8 mouse cellular contexts compared by ENCODE assay signal in the genomic region with DNA sequence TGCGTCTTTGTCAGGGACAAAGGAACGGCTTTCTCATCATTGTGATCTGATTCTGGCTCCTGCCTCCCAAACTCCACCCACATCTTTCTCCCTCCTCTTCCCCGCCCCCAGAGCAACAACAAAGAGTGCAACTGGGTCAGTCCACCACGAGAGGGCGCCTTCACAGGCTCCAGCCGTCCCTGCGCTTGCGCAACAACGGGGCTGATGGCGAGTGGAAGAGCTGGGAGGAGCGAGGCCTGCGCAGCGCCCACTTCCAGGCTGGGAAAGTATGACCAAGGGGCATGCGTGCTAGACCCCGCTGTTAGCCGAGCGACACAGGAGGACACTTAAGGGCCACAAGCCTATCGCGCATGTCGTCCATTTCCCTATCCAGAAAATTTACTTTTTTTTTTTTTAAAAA. TPM values are rescaled to one million over a fixed set of nuclear protein-coding genes. Genes with fewer than 3 reads are reported as not detected.
DNase-seq lines count a peak whose midpoint lies in the region; ATAC-seq and TF ChIP-seq lines count a peak whose summit lies in the region.

No protein-coding gene starts in this region.

- H3K4me3 ChIP-seq in embryonic facial prominence, embryonic 13.5 days: peak overlapping the region; percentile 34
- peak overlapping the region; percentile 38 for H3K4me3 ChIP-seq in heart, adult 2 months
- H3K4me3 ChIP-seq in kidney, adult 2 months (ENCODE audit: insufficient read depth, low read depth, low read length): no peak overlapping the region; the same call in 1 of the 2 replicates
- H3K4me3 ChIP-seq in limb, embryonic 11.5 days (ENCODE audit: low read depth, low read length): no peak overlapping the region
- H3K4me3 ChIP-seq in midbrain, embryonic 14.5 days (replicated peaks; ENCODE audit: low read depth, low read length): peak overlapping the region; percentile 12; the same call in 1 of the 2 replicates

- DNase-seq in 3T3-L1 (ENCODE audit: low read depth, low spot score): peak; percentile 98
- peak; percentile 97 to 99 for DNase-seq in adrenal gland, postnatal 36 days
- DNase-seq in heart, adult 2 months: peak; percentile 96 to 97
- DNase-seq in kidney, adult 2 months: peak; percentile 98
- peak; percentile 98 for DNase-seq in limb, embryonic 11.5 days (ENCODE audit: low spot score)
- peak; percentile 98 for DNase-seq in midbrain, embryonic 14.5 days
- peak; percentile 91 for DNase-seq in spleen, adult 12 weeks (ENCODE audit: low spot score)

- TF ChIP-seq EP300 in heart, adult 2 months (IDR thresholded peaks at IDR 0.05; ENCODE audit: insufficient read depth, low read depth, low read length): peak; percentile 98

- under 1% methylated on average over 20 of the region's 20 CpGs for WGBS in embryonic facial prominence, embryonic 13.5 days
- WGBS in heart, adult 2 months: under 1% methylated on average over 20 of the region's 20 CpGs
- 1% methylated on average over 20 of the region's 20 CpGs for WGBS in kidney, adult 2 months
- under 1% methylated on average over 20 of the region's 20 CpGs for WGBS in limb, embryonic 11.5 days
- WGBS in midbrain, embryonic 14.5 days: under 1% methylated on average over 20 of the region's 20 CpGs

- peaks cover 13% of the 10 kb centered on the region for H3K4me1 ChIP-seq in embryonic facial prominence, embryonic 13.5 days
- peaks cover 1% of the 10 kb centered on the region; the same call in 1 of the 2 replicates for H3K4me1 ChIP-seq in heart, adult 2 months (ENCODE audit: control insufficient read depth, insufficient read depth, low read length)
- no peaks in the 10 kb centered on the region for H3K4me1 ChIP-seq in kidney, adult 2 months (ENCODE audit: control insufficient read depth, insufficient read depth, low read length)
- H3K4me1 ChIP-seq in limb, embryonic 11.5 days (ENCODE audit: control insufficient read depth, insufficient read depth, low read length): no peaks in the 10 kb centered on the region
- H3K4me1 ChIP-seq in midbrain, embryonic 14.5 days (ENCODE audit: control insufficient read depth, insufficient read depth, low read length): peaks cover 14% of the 10 kb centered on the region

- no peaks in the 10 kb centered on the region for H3K79me2 ChIP-seq in heart, adult 2 months (replicated peaks; ENCODE audit: control insufficient read depth, insufficient read depth, low read length)

- ATAC-seq in embryonic facial prominence, embryonic 13.5 days (ENCODE audit: insufficient number of reproducible peaks, insufficient read depth, low FRiP score, low TSS enrichment, low read depth): peak; percentile 78; the same call in 1 of the 2 replicates
- ATAC-seq in limb, embryonic 11.5 days (ENCODE audit: insufficient number of reproducible peaks, low FRiP score, low TSS enrichment, low read depth): peak; percentile 90
- ATAC-seq in midbrain, embryonic 14.5 days (ENCODE audit: low FRiP score, low TSS enrichment): peak; percentile 93

- H3K9ac ChIP-seq in embryonic facial prominence, embryonic 13.5 days: peak overlapping the region; percentile 55
- H3K9ac ChIP-seq in heart, adult 2 months (ENCODE audit: low read depth, low read length): 0 out of 2 replicates have a peak overlapping the region, but pooled peaks have one; percentile 24
- peak overlapping the region; percentile 52; the same call in 1 of the 2 replicates for H3K9ac ChIP-seq in limb, embryonic 11.5 days (ENCODE audit: low read length)
- H3K9ac ChIP-seq in midbrain, embryonic 14.5 days (replicated peaks; ENCODE audit: low read length): peak overlapping the region; percentile 52

- no peaks in the 10 kb centered on the region for H3K9me3 ChIP-seq in embryonic facial prominence, embryonic 13.5 days
- H3K9me3 ChIP-seq in limb, embryonic 11.5 days (ENCODE audit: control insufficient read depth, low read length): no peaks in the 10 kb centered on the region
- H3K9me3 ChIP-seq in midbrain, embryonic 14.5 days (ENCODE audit: control insufficient read depth, low read length): no peaks in the 10 kb centered on the region

- TF ChIP-seq CTCF in heart, adult 2 months (IDR thresholded peaks at IDR 0.05): no peak; the same call in 1 of the 2 replicates
- TF ChIP-seq CTCF in kidney, adult 2 months (conservative IDR thresholded peaks at IDR 0.05; ENCODE audit: insufficient read depth, insufficient read length, low read depth, low read length): peak; percentile 99

- no peak overlapping the region for H3K27ac ChIP-seq in embryonic facial prominence, embryonic 13.5 days
- peak overlapping the region; percentile 81 for H3K27ac ChIP-seq in heart, adult 2 months
- no peak overlapping the region; the same call in 1 of the 2 replicates for H3K27ac ChIP-seq in kidney, adult 2 months (ENCODE audit: insufficient read depth, low read depth, low read length)
- H3K27ac ChIP-seq in limb, embryonic 11.5 days (replicated peaks; ENCODE audit: low read depth, low read length): no peak overlapping the region
- H3K27ac ChIP-seq in midbrain, embryonic 14.5 days (replicated peaks; ENCODE audit: low read depth, low read length): peak overlapping the region; percentile 93

- TF ChIP-seq POLR2A in heart, adult 2 months (IDR thresholded peaks at IDR 0.05; ENCODE audit: insufficient read depth, low read depth, low read length): peak; percentile 88
- TF ChIP-seq POLR2A in kidney, adult 2 months (IDR thresholded peaks at IDR 0.05; ENCODE audit: low read depth, low read length): peak; percentile 37

- no peaks in the 10 kb centered on the region for H3K36me3 ChIP-seq in embryonic facial prominence, embryonic 13.5 days
- H3K36me3 ChIP-seq in heart, adult 2 months (ENCODE audit: control insufficient read depth, insufficient read depth, low read length): no peaks in the 10 kb centered on the region
- H3K36me3 ChIP-seq in kidney, adult 2 months (ENCODE audit: control insufficient read depth, insufficient read depth, low read length): no peaks in the 10 kb centered on the region
- no peaks in the 10 kb centered on the region for H3K36me3 ChIP-seq in limb, embryonic 11.5 days (ENCODE audit: control insufficient read depth, insufficient read depth, low read length)
- H3K36me3 ChIP-seq in midbrain, embryonic 14.5 days (ENCODE audit: control insufficient read depth, insufficient read depth, low read length): no peaks in the 10 kb centered on the region

- peak overlapping the region; percentile 59 for H3K4me2 ChIP-seq in embryonic facial prominence, embryonic 13.5 days
- H3K4me2 ChIP-seq in limb, embryonic 11.5 days (ENCODE audit: low read depth, severe bottlenecking): peak overlapping the region; percentile 37; the same call in 1 of the 2 replicates
- H3K4me2 ChIP-seq in midbrain, embryonic 14.5 days (ENCODE audit: low read length): peak overlapping the region; percentile 51

- intact Hi-C loops in heart, adult 2 months (cut with DNase I): loop anchor here (1.0 to 2.0 kb wide), 4 partner anchors 10 to 64 kb away; no protein-coding TSS in a partner anchor

- no peaks in the 10 kb centered on the region for H3K27me3 ChIP-seq in embryonic facial prominence, embryonic 13.5 days
- H3K27me3 ChIP-seq in heart, adult 2 months (ENCODE audit: control insufficient read depth, insufficient read depth, low read length): no peaks in the 10 kb centered on the region
- H3K27me3 ChIP-seq in kidney, adult 2 months (replicated peaks; ENCODE audit: control insufficient read depth, insufficient read depth, low read length): no peaks in the 10 kb centered on the region
- H3K27me3 ChIP-seq in limb, embryonic 11.5 days (ENCODE audit: control insufficient read depth, insufficient read depth, low read length): no peaks in the 10 kb centered on the region
- no peaks in the 10 kb centered on the region for H3K27me3 ChIP-seq in midbrain, embryonic 14.5 days (ENCODE audit: control insufficient read depth, insufficient read depth, low read length)

RNA-seq across cellular contexts. Expression of gene Sgca, which starts 2.8 kb away (rescaled TPM):
- not detected for total RNA-seq in adrenal gland, postnatal 36 days (2021)
- polyA plus RNA-seq in embryonic facial prominence, embryonic 13.5 days (2015; fragmentation: Nextera tagmentation; extraction: Ambion mirVana): 1.1 and 1.5 TPM in 2 replicates
- 100 to 1,000 TPM; 149 to 200 TPM for total RNA-seq in heart, adult 2 months (2021)
- polyA plus RNA-seq in heart, adult 2 months (2012; rRNA removed): 1,109 and 1,504 TPM in 2 replicates
- polyA plus RNA-seq in kidney, adult 2 months (2012; rRNA removed): 5.0 and 23.9 TPM in 2 replicates
- 0.60 and 0.70 TPM in 2 replicates for polyA plus RNA-seq in limb, embryonic 11.5 days (2014; fragmentation: Nextera tagmentation; extraction: Ambion mirVana)
- polyA plus RNA-seq in midbrain, embryonic 14.5 days (2014; fragmentation: Nextera tagmentation; extraction: Ambion mirVana): not detected in 2 replicates

RNA-seq across cellular contexts. Expression of gene Hils1, which starts 11.6 kb away (rescaled TPM):
- total RNA-seq in adrenal gland, postnatal 36 days (2021): not detected
- polyA plus RNA-seq in embryonic facial prominence, embryonic 13.5 days (2015; fragmentation: Nextera tagmentation; extraction: Ambion mirVana): not detected in 2 replicates
- total RNA-seq in heart, adult 2 months (2021): not detected
- 0.25 TPM in 1 of 2 replicates, not detected in the other for polyA plus RNA-seq in heart, adult 2 months (2012; rRNA removed)
- 0.56 TPM in 1 of 2 replicates, not detected in the other for polyA plus RNA-seq in kidney, adult 2 months (2012; rRNA removed)
- polyA plus RNA-seq in limb, embryonic 11.5 days (2014; fragmentation: Nextera tagmentation; extraction: Ambion mirVana): not detected in 2 replicates
- polyA plus RNA-seq in midbrain, embryonic 14.5 days (2014; fragmentation: Nextera tagmentation; extraction: Ambion mirVana): not detected in 2 replicates

RNA-seq across cellular contexts. Expression of gene Ppp1r9b, which starts 11.9 kb away (rescaled TPM):
- total RNA-seq in adrenal gland, postnatal 36 days (2021): 100 to 1,000 TPM; 119 to 120 TPM
- polyA plus RNA-seq in embryonic facial prominence, embryonic 13.5 days (2015; fragmentation: Nextera tagmentation; extraction: Ambion mirVana): 13.2 and 13.5 TPM in 2 replicates
- 10 to 100 TPM; 49.3 to 52.0 TPM for total RNA-seq in heart, adult 2 months (2021)
- polyA plus RNA-seq in heart, adult 2 months (2012; rRNA removed): 22.3 and 23.8 TPM in 2 replicates
- 24.1 and 29.9 TPM in 2 replicates for polyA plus RNA-seq in kidney, adult 2 months (2012; rRNA removed)
- 14.4 and 14.8 TPM in 2 replicates for polyA plus RNA-seq in limb, embryonic 11.5 days (2014; fragmentation: Nextera tagmentation; extraction: Ambion mirVana)
- 27.1 and 27.6 TPM in 2 replicates for polyA plus RNA-seq in midbrain, embryonic 14.5 days (2014; fragmentation: Nextera tagmentation; extraction: Ambion mirVana)

RNA-seq across cellular contexts. Expression of gene Samd14, which starts 30.7 kb away (rescaled TPM):
- 1 to 10 TPM; 3.2 to 3.4 TPM for total RNA-seq in adrenal gland, postnatal 36 days (2021)
- 36.2 and 36.8 TPM in 2 replicates for polyA plus RNA-seq in embryonic facial prominence, embryonic 13.5 days (2015; fragmentation: Nextera tagmentation; extraction: Ambion mirVana)
- total RNA-seq in heart, adult 2 months (2021): 1 to 10 TPM; 1.2 to 1.7 TPM
- polyA plus RNA-seq in heart, adult 2 months (2012; rRNA removed): 0.82 and 1.9 TPM in 2 replicates
- 3.2 and 3.7 TPM in 2 replicates for polyA plus RNA-seq in kidney, adult 2 months (2012; rRNA removed)
- polyA plus RNA-seq in limb, embryonic 11.5 days (2014; fragmentation: Nextera tagmentation; extraction: Ambion mirVana): 34.1 and 35.6 TPM in 2 replicates
- polyA plus RNA-seq in midbrain, embryonic 14.5 days (2014; fragmentation: Nextera tagmentation; extraction: Ambion mirVana): 135 and 152 TPM in 2 replicates

RNA-seq across cellular contexts. Expression of gene Col1a1, which starts 42.9 kb away (rescaled TPM):
- total RNA-seq in adrenal gland, postnatal 36 days (2021): 100 to 1,000 TPM; 111 to 222 TPM
- 1,060 and 1,259 TPM in 2 replicates for polyA plus RNA-seq in embryonic facial prominence, embryonic 13.5 days (2015; fragmentation: Nextera tagmentation; extraction: Ambion mirVana)
- 10 to 100 TPM; 51.1 to 82.4 TPM for total RNA-seq in heart, adult 2 months (2021)
- 48.7 and 67.7 TPM in 2 replicates for polyA plus RNA-seq in heart, adult 2 months (2012; rRNA removed)
- polyA plus RNA-seq in kidney, adult 2 months (2012; rRNA removed): 25.3 and 29.6 TPM in 2 replicates
- 89.0 and 102 TPM in 2 replicates for polyA plus RNA-seq in limb, embryonic 11.5 days (2014; fragmentation: Nextera tagmentation; extraction: Ambion mirVana)
- polyA plus RNA-seq in midbrain, embryonic 14.5 days (2014; fragmentation: Nextera tagmentation; extraction: Ambion mirVana): 0.98 and 64.7 TPM in 2 replicates

Comparison
In these comparisons a context has a peak if more than half of its experiments do, and no peak if none do; other contexts are left out.
1. H3K27ac ChIP-seq: peak in heart, adult 2 months (single experiment) and midbrain, embryonic 14.5 days (single experiment); none in embryonic facial prominence, embryonic 13.5 days (single experiment), kidney, adult 2 months (single experiment) and limb, embryonic 11.5 days (single experiment).
2. H3K4me3 ChIP-seq: peak in embryonic facial prominence, embryonic 13.5 days (single experiment), heart, adult 2 months (single experiment) and midbrain, embryonic 14.5 days (single experiment); none in kidney, adult 2 months (single experiment) and limb, embryonic 11.5 days (single experiment).
3. RNA of gene Sgca, which starts 2.8 kb away (polyA plus RNA-seq): 1,109 to 1,504 TPM in heart, adult 2 months; 5.0 to 23.9 TPM in kidney, adult 2 months, 1.1 to 1.5 TPM in embryonic facial prominence, embryonic 13.5 days, 0.60 to 0.70 TPM in limb, embryonic 11.5 days and not detected in midbrain, embryonic 14.5 days; every median in the first group is over 10 times any median in the second.
4. Peak in every context shown above with its lines, with median percentiles within 50 percentile points of each other: DNase-seq, ATAC-seq, H3K4me2 ChIP-seq and H3K9ac ChIP-seq.